8 mouse cellular contexts compared by ENCODE assay signal in genomic region chr7:123030709-123031181, GRCm38 (mm10).
DNase-seq lines count a peak whose midpoint lies in the region; ATAC-seq lines count a peak whose summit lies in the region.

No protein-coding gene starts in this region.

- peak; percentile 77 for ATAC-seq in intestine, embryonic 14.5 days (replicated peaks; ENCODE audit: low FRiP score, low TSS enrichment, low read depth)

- no peaks in the 10 kb centered on the region for H3K27me3 ChIP-seq in intestine, embryonic 14.5 days (replicated peaks; ENCODE audit: control insufficient read depth, insufficient read depth, low read length)

- H3K9ac ChIP-seq in intestine, embryonic 14.5 days (ENCODE audit: low read length) = peak overlapping the region; percentile 25; the same call in 1 of the 2 replicates

- intact Hi-C loops in heart, postnatal 25 days (cut with DNase I) = no loop called here

- WGBS in intestine, embryonic 14.5 days = under 1% methylated on average over 20 of the region's 21 CpGs

- no peaks in the 10 kb centered on the region for H3K36me3 ChIP-seq in intestine, embryonic 14.5 days (ENCODE audit: control insufficient read depth, insufficient read depth, low read length)

- H3K4me3 ChIP-seq in intestine, embryonic 14.5 days (ENCODE audit: low read depth, low read length) = peak overlapping the region; percentile 36

- H3K4me2 ChIP-seq in intestine, embryonic 14.5 days (ENCODE audit: low read length) = peak overlapping the region; percentile 86

- DNase-seq in heart, adult 11 months = peak; percentile 92
- no peak for DNase-seq in heart, postnatal 25 days (ENCODE audit: low spot score)
- DNase-seq in cerebellum, adult 9-11 months = peak; percentile 69
- DNase-seq in frontal cortex, postnatal 10 days (ENCODE audit: low spot score in 2 of 2) = peak; percentile 73 to 77
- peak; percentile 78 for DNase-seq in intestine, embryonic 14.5 days (ENCODE audit: low spot score)
- peak; percentile 38 to 76 for DNase-seq in left cerebral cortex, adult 8-10 months (ENCODE audit: low spot score in 2 of 2)
- DNase-seq in lung, postnatal 4 days = peak; percentile 36 to 51
- peak; percentile 52 for DNase-seq in right cerebral cortex, postnatal 25 days

- peaks cover 6% of the 10 kb centered on the region for H3K4me1 ChIP-seq in intestine, embryonic 14.5 days (replicated peaks; ENCODE audit: control insufficient read depth, insufficient read depth, low read length)

- no peaks in the 10 kb centered on the region for H3K9me3 ChIP-seq in intestine, embryonic 14.5 days (ENCODE audit: control insufficient read depth, low read length)

- H3K27ac ChIP-seq in intestine, embryonic 14.5 days (ENCODE audit: low read depth) = no peak overlapping the region
